ENCODE assay signal across 8 mouse cellular contexts in genomic region chr13:46728411-46728810, GRCm38 (mm10). TPM values are rescaled to one million over a fixed set of nuclear protein-coding genes. Genes with fewer than 3 reads are reported as not detected.
DNase-seq lines count a peak whose midpoint lies in the region; TF ChIP-seq lines count a peak whose summit lies in the region.

No protein-coding gene starts in this region.

- no peak for TF ChIP-seq CTCF in cerebellum, adult 2 months (IDR thresholded peaks at IDR 0.05; ENCODE audit: borderline replicate concordance, insufficient read depth, low read depth, low read length)

- no peak for TF ChIP-seq POLR2A in cerebellum, adult 2 months (IDR thresholded peaks at IDR 0.05; ENCODE audit: borderline replicate concordance, insufficient read depth, low read length)

- H3K36me3 ChIP-seq in limb, embryonic 10.5 days, result no peaks in the 10 kb centered on the region
- H3K36me3 ChIP-seq in splenic B cell, adult 2 months (ENCODE audit: control insufficient read depth, insufficient read depth, low read length, poor library complexity, severe bottlenecking), result no peaks in the 10 kb centered on the region

- no peak for DNase-seq in cerebellum, adult 2 months
- no peak for DNase-seq in cerebellum, postnatal 25 days
- DNase-seq in retina, embryonic 14.5 days (ENCODE audit: low spot score), result peak; percentile 42
- no peak for DNase-seq in retina, postnatal 1 day
- DNase-seq in limb, embryonic 10.5 days (ENCODE audit: low spot score), result no peak
- DNase-seq in splenic B cell, adult 2 months (ENCODE audit: low read depth, low spot score), result peak; percentile 19
- DNase-seq in layer of hippocampus, postnatal 10 days (ENCODE audit: low spot score in 2 of 2), result no peak
- no peak for DNase-seq in thymus, postnatal 0 days (ENCODE audit: low spot score)

- no peaks in the 10 kb centered on the region; the same call in 1 of the 2 replicates for H3K4me1 ChIP-seq in cerebellum, adult 2 months (ENCODE audit: control insufficient read depth, insufficient read depth, low read length)
- H3K4me1 ChIP-seq in limb, embryonic 10.5 days, result peaks cover 17% of the 10 kb centered on the region

- 26% methylated on average over 5 of the region's 5 CpGs for WGBS in cerebellum, adult 2 months
- WGBS in limb, embryonic 10.5 days, result 37% methylated on average over 5 of the region's 5 CpGs

- no peaks in the 10 kb centered on the region for H3K9me3 ChIP-seq in limb, embryonic 10.5 days (replicated peaks)

- no peaks in the 10 kb centered on the region for H3K27me3 ChIP-seq in cerebellum, adult 2 months (ENCODE audit: control insufficient read depth, insufficient read depth, low read length)
- H3K27me3 ChIP-seq in limb, embryonic 10.5 days (ENCODE audit: low read depth, poor library complexity, severe bottlenecking), result no peaks in the 10 kb centered on the region
- no peaks in the 10 kb centered on the region for H3K27me3 ChIP-seq in splenic B cell, adult 2 months (ENCODE audit: control insufficient read depth, insufficient read depth, low read length, poor library complexity, severe bottlenecking)

- H3K4me3 ChIP-seq in cerebellum, adult 2 months (replicated peaks; ENCODE audit: insufficient read depth, low read depth, low read length), result peak overlapping the region; percentile 73
- H3K4me3 ChIP-seq in limb, embryonic 10.5 days, result peak overlapping the region; percentile 94

- H3K27ac ChIP-seq in cerebellum, adult 2 months (ENCODE audit: insufficient read depth, low read length), result peak overlapping the region; percentile 46; the same call in 1 of the 2 replicates
- peak overlapping the region; percentile 97 for H3K27ac ChIP-seq in limb, embryonic 10.5 days

RNA-seq across cellular contexts. Expression of gene Nup153, which starts 0.7 kb away (rescaled TPM):
- polyA plus RNA-seq in cerebellum, adult 2 months (2012; rRNA removed), result 33.8 and 36.9 TPM in 2 replicates
- 37.6 and 39.7 TPM in 2 replicates for polyA plus RNA-seq in limb, embryonic 10.5 days (2016; fragmentation: Nextera tagmentation; extraction: Ambion mirVana)
- 10 to 100 TPM; 53.2 to 56.4 TPM for total RNA-seq in layer of hippocampus, postnatal 10 days (2021)
- polyA plus RNA-seq in thymus, postnatal 0 days (2015; fragmentation: Nextera tagmentation; extraction: Ambion mirVana), result 19.5 and 22.2 TPM in 2 replicates

RNA-seq across cellular contexts. Expression of gene Fam8a1, which starts 59.1 kb away (rescaled TPM):
- polyA plus RNA-seq in cerebellum, adult 2 months (2012; rRNA removed), result 38.7 and 41.9 TPM in 2 replicates
- 6.2 and 8.7 TPM in 2 replicates for polyA plus RNA-seq in limb, embryonic 10.5 days (2016; fragmentation: Nextera tagmentation; extraction: Ambion mirVana)
- total RNA-seq in layer of hippocampus, postnatal 10 days (2021), result 10 to 100 TPM; 64.4 to 69.3 TPM
- 6.4 and 9.4 TPM in 2 replicates for polyA plus RNA-seq in thymus, postnatal 0 days (2015; fragmentation: Nextera tagmentation; extraction: Ambion mirVana)

Comparison
In these comparisons a context has a peak if more than half of its experiments do, and no peak if none do; other contexts are left out.
1. DNase-seq: peak in retina, embryonic 14.5 days (single experiment) and splenic B cell, adult 2 months (single experiment); none in cerebellum, adult 2 months (0 of 2), cerebellum, postnatal 25 days (0 of 2), retina, postnatal 1 day (single experiment), limb, embryonic 10.5 days (single experiment), layer of hippocampus, postnatal 10 days (0 of 2) and thymus, postnatal 0 days (single experiment).